Mouse (Mus musculus): ENCODE results near the gene Hivep2. TPM values are rescaled to one million over a fixed set of nuclear protein-coding genes. Genes with fewer than 3 reads are reported as not detected.

Gene Hivep2
- polyA plus RNA-seq, 1 experiment, result 8.7 TPM

- peaks cover 41% of the 10 kb centered on the region for H3K4me1 ChIP-seq (ENCODE audit: control insufficient read depth, insufficient read depth, insufficient read length)
- 59% methylated on average over 9 of the region's 9 CpGs for WGBS
- H3K36me3 ChIP-seq (ENCODE audit: control insufficient read depth, insufficient read depth, low read length), result no peaks in the 10 kb centered on the region
- H3K4me3 ChIP-seq (ENCODE audit: extremely low read depth, insufficient read depth, insufficient read length), result no peak overlapping the region
- no peaks in the 10 kb centered on the region for H3K27me3 ChIP-seq (ENCODE audit: control insufficient read depth, insufficient read depth, low read length)
- H3K27ac ChIP-seq (ENCODE audit: insufficient read depth, low read length), result peak overlapping the region; percentile 17
- DNase-seq (ENCODE audit: low read depth in 1 of 2, low spot score in 2 of 2), result no peak
- no peak for TF ChIP-seq CTCF (IDR thresholded peaks at IDR 0.05; ENCODE audit: extremely low read depth, insufficient read depth, insufficient read length, insufficient replicate concordance)
- TF ChIP-seq POLR2A (IDR thresholded peaks at IDR 0.05; ENCODE audit: low read depth, low read length), result no peak
Observed at GRCm38 (mm10) chr10:14040716-14041470, 75.0 kb downstream of the Hivep2 start.

GRCm38 (mm10) chr10:14041606-14042005 is 75.7 kb downstream of the Hivep2 start:
- Histone ChIP-seq H3K27ac (ENCODE audit: insufficient read depth, low read length) (no peak overlapping the region; the same call in 1 of the 2 replicates), H3K27me3 (ENCODE audit: control insufficient read depth, insufficient read depth, low read length) (no peaks in the 10 kb centered on the region), H3K36me3 (ENCODE audit: control insufficient read depth, insufficient read depth, low read length) (no peaks in the 10 kb centered on the region), H3K4me3 (ENCODE audit: extremely low read depth, insufficient read depth, insufficient read length) (no peak overlapping the region), H3K4me1 (ENCODE audit: control insufficient read depth, insufficient read depth, insufficient read length) (peaks cover 44% of the 10 kb centered on the region)
- no peak for TF ChIP-seq POLR2A (IDR thresholded peaks at IDR 0.05; ENCODE audit: low read depth, low read length)
- no peak for TF ChIP-seq CTCF (IDR thresholded peaks at IDR 0.05; ENCODE audit: extremely low read depth, insufficient read depth, insufficient read length, insufficient replicate concordance)
- WGBS, result 88% methylated on average over 5 of the region's 5 CpGs
- DNase-seq (ENCODE audit: low read depth in 1 of 2, low spot score in 2 of 2), result no peak

GRCm38 (mm10) chr10:14042539-14043348 is 76.9 kb downstream of the Hivep2 start:
- Histone ChIP-seq H3K36me3 (ENCODE audit: control insufficient read depth, insufficient read depth, low read length) (no peaks in the 10 kb centered on the region), H3K4me3 (ENCODE audit: extremely low read depth, insufficient read depth, insufficient read length) (peak overlapping the region; percentile 14; the same call in 1 of the 2 replicates), H3K27ac (ENCODE audit: insufficient read depth, low read length) (peak overlapping the region; percentile 75), H3K27me3 (ENCODE audit: control insufficient read depth, insufficient read depth, low read length) (no peaks in the 10 kb centered on the region), H3K4me1 (ENCODE audit: control insufficient read depth, insufficient read depth, insufficient read length) (peaks cover 46% of the 10 kb centered on the region)
- WGBS, result 39% methylated on average over 12 of the region's 12 CpGs
- DNase-seq (ENCODE audit: low read depth in 1 of 2, low spot score in 2 of 2), result peak in 1 of 2 experiments; percentile 25
- TF ChIP-seq POLR2A (IDR thresholded peaks at IDR 0.05; ENCODE audit: low read depth, low read length), result no peak
- TF ChIP-seq CTCF (IDR thresholded peaks at IDR 0.05; ENCODE audit: extremely low read depth, insufficient read depth, insufficient read length, insufficient replicate concordance), result no peak

GRCm38 (mm10) chr10:14043349-14043710 is 77.5 kb downstream of the Hivep2 start:
- TF ChIP-seq POLR2A (IDR thresholded peaks at IDR 0.05; ENCODE audit: low read depth, low read length) (no peak), CTCF (IDR thresholded peaks at IDR 0.05; ENCODE audit: extremely low read depth, insufficient read depth, insufficient read length, insufficient replicate concordance) (no peak)
- no peaks in the 10 kb centered on the region for H3K27me3 ChIP-seq (ENCODE audit: control insufficient read depth, insufficient read depth, low read length)
- peaks cover 52% of the 10 kb centered on the region for H3K4me1 ChIP-seq (ENCODE audit: control insufficient read depth, insufficient read depth, insufficient read length)
- no peak for DNase-seq (ENCODE audit: low read depth in 1 of 2, low spot score in 2 of 2)
- peak overlapping the region; percentile 41 for H3K27ac ChIP-seq (ENCODE audit: insufficient read depth, low read length)
- WGBS, result 79% methylated on average over 4 of the region's 4 CpGs
- no peaks in the 10 kb centered on the region for H3K36me3 ChIP-seq (ENCODE audit: control insufficient read depth, insufficient read depth, low read length)
- H3K4me3 ChIP-seq (ENCODE audit: extremely low read depth, insufficient read depth, insufficient read length), result no peak overlapping the region

GRCm38 (mm10) chr10:14044046-14044782 is 78.3 kb downstream of the Hivep2 start:
- Histone ChIP-seq H3K27ac (ENCODE audit: insufficient read depth, low read length) (peak overlapping the region; percentile 92), H3K36me3 (ENCODE audit: control insufficient read depth, insufficient read depth, low read length) (no peaks in the 10 kb centered on the region), H3K27me3 (ENCODE audit: control insufficient read depth, insufficient read depth, low read length) (no peaks in the 10 kb centered on the region), H3K4me3 (ENCODE audit: extremely low read depth, insufficient read depth, insufficient read length) (no peak overlapping the region), H3K4me1 (ENCODE audit: control insufficient read depth, insufficient read depth, insufficient read length) (peaks cover 56% of the 10 kb centered on the region)
- 53% methylated on average over 14 of the region's 14 CpGs for WGBS
- DNase-seq (ENCODE audit: low read depth in 1 of 2, low spot score in 2 of 2), result peak in 1 of 2 experiments; percentile 31
- TF ChIP-seq CTCF (IDR thresholded peaks at IDR 0.05; ENCODE audit: extremely low read depth, insufficient read depth, insufficient read length, insufficient replicate concordance) (no peak), POLR2A (IDR thresholded peaks at IDR 0.05; ENCODE audit: low read depth, low read length) (no peak)

GRCm38 (mm10) chr10:14044783-14045392 is 79.0 kb downstream of the Hivep2 start:
- DNase-seq (ENCODE audit: low read depth in 1 of 2, low spot score in 2 of 2), result peak in 1 of 2 experiments; percentile 42
- 25% methylated on average over 5 of the region's 5 CpGs for WGBS
- H3K4me1 ChIP-seq (ENCODE audit: control insufficient read depth, insufficient read depth, insufficient read length), result peaks cover 56% of the 10 kb centered on the region
- TF ChIP-seq POLR2A (IDR thresholded peaks at IDR 0.05; ENCODE audit: low read depth, low read length) (no peak), CTCF (IDR thresholded peaks at IDR 0.05; ENCODE audit: extremely low read depth, insufficient read depth, insufficient read length, insufficient replicate concordance) (no peak)
- H3K36me3 ChIP-seq (ENCODE audit: control insufficient read depth, insufficient read depth, low read length), result no peaks in the 10 kb centered on the region
- no peak overlapping the region for H3K4me3 ChIP-seq (ENCODE audit: extremely low read depth, insufficient read depth, insufficient read length)
- H3K27me3 ChIP-seq (ENCODE audit: control insufficient read depth, insufficient read depth, low read length), result no peaks in the 10 kb centered on the region
- H3K27ac ChIP-seq (ENCODE audit: insufficient read depth, low read length), result peak overlapping the region; percentile 92

Data from spleen, adult 2 months (tissue).